In the genomic region with DNA sequence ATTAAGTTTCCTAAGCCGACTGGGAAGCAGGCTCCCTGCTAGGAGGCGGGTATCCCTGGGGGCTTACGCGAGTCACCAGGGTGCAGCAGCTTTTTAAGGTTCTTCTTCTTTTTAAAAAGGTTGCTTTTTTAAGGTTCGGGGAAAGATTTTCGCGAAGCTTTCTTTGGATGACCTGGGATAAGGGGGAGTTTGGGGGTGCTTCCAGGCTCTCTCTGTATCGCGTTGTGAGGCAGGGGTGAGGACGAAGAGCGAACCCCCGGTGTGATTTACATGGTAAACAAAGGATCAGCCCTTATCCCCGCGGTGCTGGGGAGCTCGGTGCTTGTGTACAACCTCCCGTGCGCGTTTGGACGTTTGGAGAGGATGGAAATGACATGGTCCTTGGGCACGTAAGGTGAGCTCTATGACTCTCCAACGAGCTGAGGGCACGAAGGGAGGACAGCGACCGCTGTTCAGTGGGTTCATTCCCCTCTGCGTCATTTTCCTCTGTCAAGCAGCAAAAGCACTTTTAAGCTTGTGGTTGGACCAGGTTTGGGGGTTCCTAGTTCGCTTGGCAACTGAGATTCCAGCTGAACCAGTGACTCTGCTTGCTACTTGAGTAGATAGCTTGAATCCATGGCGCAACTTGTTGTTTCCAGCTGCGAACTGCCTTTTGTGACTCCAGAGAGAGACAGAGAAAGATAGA, we compare ENCODE assay signal across 8 mouse cellular contexts. TPM values are rescaled to one million over a fixed set of nuclear protein-coding genes. Genes with fewer than 3 reads are reported as not detected.
A peak's percentile ranks its signal among the peaks of the same experiment; 100 is the strongest.
DNase-seq lines count a peak whose midpoint lies in the region; ATAC-seq and TF ChIP-seq lines count a peak whose summit lies in the region.

No protein-coding gene starts in this region.

- H3K36me3 ChIP-seq in lung, embryonic 14.5 days (ENCODE audit: insufficient read depth): no peaks in the 10 kb centered on the region
- H3K36me3 ChIP-seq in embryonic facial prominence, embryonic 15.5 days: no peaks in the 10 kb centered on the region
- no peaks in the 10 kb centered on the region for H3K36me3 ChIP-seq in intestine, embryonic 16.5 days (ENCODE audit: control insufficient read depth, insufficient read depth, low read length)
- H3K36me3 ChIP-seq in midbrain, embryonic 16.5 days (ENCODE audit: control insufficient read depth, insufficient read depth, low read length): no peaks in the 10 kb centered on the region

- peak overlapping the region; percentile 21 for H3K9ac ChIP-seq in lung, embryonic 14.5 days
- peak overlapping the region; percentile 37 for H3K9ac ChIP-seq in embryonic facial prominence, embryonic 15.5 days
- peak overlapping the region; percentile 59 for H3K9ac ChIP-seq in intestine, embryonic 16.5 days (ENCODE audit: low read depth, low read length)
- peak overlapping the region; percentile 62 for H3K9ac ChIP-seq in midbrain, embryonic 16.5 days (ENCODE audit: low read depth, low read length)

- ATAC-seq in lung, embryonic 14.5 days (ENCODE audit: insufficient read depth): no peak
- ATAC-seq in embryonic facial prominence, embryonic 15.5 days (ENCODE audit: insufficient number of reproducible peaks, low FRiP score, low TSS enrichment, low read depth): no peak
- no peak for ATAC-seq in intestine, embryonic 16.5 days
- 0 out of 2 replicates have a peak, but pooled peaks have one; percentile 11 for ATAC-seq in midbrain, embryonic 16.5 days

- under 1% methylated on average over 28 of the region's 28 CpGs for WGBS in lung, embryonic 14.5 days
- WGBS in embryonic facial prominence, embryonic 15.5 days: under 1% methylated on average over 28 of the region's 28 CpGs
- under 1% methylated on average over 28 of the region's 28 CpGs for WGBS in intestine, embryonic 16.5 days
- under 1% methylated on average over 28 of the region's 28 CpGs for WGBS in midbrain, embryonic 16.5 days

- H3K4me1 ChIP-seq in lung, embryonic 14.5 days (ENCODE audit: insufficient read depth): no peaks in the 10 kb centered on the region; the same call in 1 of the 2 replicates
- H3K4me1 ChIP-seq in embryonic facial prominence, embryonic 15.5 days: peaks cover 28% of the 10 kb centered on the region
- peaks cover 16% of the 10 kb centered on the region for H3K4me1 ChIP-seq in intestine, embryonic 16.5 days (ENCODE audit: control insufficient read depth, insufficient read depth, low read length)
- peaks cover 4% of the 10 kb centered on the region; the same call in 1 of the 2 replicates for H3K4me1 ChIP-seq in midbrain, embryonic 16.5 days (ENCODE audit: control insufficient read depth, insufficient read depth, low read length)

- peaks cover 28% of the 10 kb centered on the region for H3K27me3 ChIP-seq in lung, embryonic 14.5 days (ENCODE audit: insufficient read depth, low read length)
- peaks cover 34% of the 10 kb centered on the region for H3K27me3 ChIP-seq in embryonic facial prominence, embryonic 15.5 days
- peaks cover 19% of the 10 kb centered on the region for H3K27me3 ChIP-seq in intestine, embryonic 16.5 days (replicated peaks; ENCODE audit: control insufficient read depth, insufficient read depth, low read length)
- 0 out of 2 replicates have a peak, but pooled peaks cover 3% of the 10 kb centered on the region for H3K27me3 ChIP-seq in midbrain, embryonic 16.5 days (ENCODE audit: control insufficient read depth, insufficient read depth, low read depth, low read length)

- H3K9me3 ChIP-seq in lung, embryonic 14.5 days (ENCODE audit: low read depth, low read length): no peaks in the 10 kb centered on the region
- H3K9me3 ChIP-seq in embryonic facial prominence, embryonic 15.5 days (replicated peaks): no peaks in the 10 kb centered on the region
- no peaks in the 10 kb centered on the region for H3K9me3 ChIP-seq in intestine, embryonic 16.5 days (ENCODE audit: control insufficient read depth, low read length)
- H3K9me3 ChIP-seq in midbrain, embryonic 16.5 days (replicated peaks; ENCODE audit: control insufficient read depth, low read length, poor library complexity, severe bottlenecking): no peaks in the 10 kb centered on the region

- DNase-seq in lung, embryonic 14.5 days: peak; percentile 19
- no peak for DNase-seq in lung, postnatal 25 days (ENCODE audit: low spot score)
- no peak for DNase-seq in T-cell, adult 2 months (ENCODE audit: low spot score)
- DNase-seq in thymus, postnatal 36 days: no peak
- DNase-seq in testis, postnatal 14 days (ENCODE audit: low spot score): no peak

- peak overlapping the region; percentile 40 for H3K4me3 ChIP-seq in lung, embryonic 14.5 days (ENCODE audit: low read depth, low read length)
- H3K4me3 ChIP-seq in embryonic facial prominence, embryonic 15.5 days (replicated peaks): peak overlapping the region; percentile 49
- peak overlapping the region; percentile 49 for H3K4me3 ChIP-seq in intestine, embryonic 16.5 days (ENCODE audit: low read length)
- peak overlapping the region; percentile 51 for H3K4me3 ChIP-seq in midbrain, embryonic 16.5 days (ENCODE audit: low read depth, low read length)

- peak overlapping the region; percentile 82 for H3K4me2 ChIP-seq in lung, embryonic 14.5 days
- peak overlapping the region; percentile 89 for H3K4me2 ChIP-seq in embryonic facial prominence, embryonic 15.5 days (replicated peaks)
- peak overlapping the region; percentile 77 for H3K4me2 ChIP-seq in intestine, embryonic 16.5 days (ENCODE audit: low read depth, low read length)
- H3K4me2 ChIP-seq in midbrain, embryonic 16.5 days (ENCODE audit: low read length): peak overlapping the region; percentile 91

- no peak overlapping the region for H3K27ac ChIP-seq in lung, embryonic 14.5 days (ENCODE audit: low read depth)
- no peak overlapping the region for H3K27ac ChIP-seq in embryonic facial prominence, embryonic 15.5 days (replicated peaks)
- no peak overlapping the region for H3K27ac ChIP-seq in intestine, embryonic 16.5 days (ENCODE audit: low read length)
- H3K27ac ChIP-seq in midbrain, embryonic 16.5 days (ENCODE audit: low read length): peak overlapping the region; percentile 14; the same call in 1 of the 2 replicates

- TF ChIP-seq CTCF in lung, embryonic 14.5 days (IDR thresholded peaks at IDR 0.05; ENCODE audit: low read depth): no peak

RNA-seq across cellular contexts. Expression of gene Trpc4, which starts 0.6 kb away (rescaled TPM):
- polyA plus RNA-seq in lung, embryonic 14.5 days (2014; fragmentation: Nextera tagmentation; extraction: Ambion mirVana): 0.05 and 0.35 TPM in 2 replicates
- 1.1 TPM in 2 replicates for polyA plus RNA-seq in embryonic facial prominence, embryonic 15.5 days (2015; fragmentation: Nextera tagmentation; extraction: Ambion mirVana)
- 2.6 TPM in 2 replicates for polyA plus RNA-seq in intestine, embryonic 16.5 days (2015; fragmentation: Nextera tagmentation; extraction: Ambion mirVana)
- 5.3 and 6.8 TPM in 2 replicates for polyA plus RNA-seq in midbrain, embryonic 16.5 days (2015; fragmentation: Nextera tagmentation; extraction: Ambion mirVana)
